Mouse (Mus musculus) lung, postnatal 0 days (tissue): Measurements from ENCODE around the gene Rabl2. TPM values are rescaled to one million over a fixed set of nuclear protein-coding genes. Genes with fewer than 3 reads are reported as not detected.

Experiments
- ATAC-seq: fragments of 200-750 bp; cut with Nextera tagmentation; 2 replicates; pipeline ENCODE4 v1.8.0; 2017; ENCODE audit warnings: moderate library complexity
- DNase-seq: peaks from one replicate; pipeline ENCODE4 v3.0.0-alpha.2; 2016; ENCODE audit warnings: low spot score
- H3K27ac ChIP-seq: fragments of 300-500 bp; sonication (generic); 2 replicates; pipeline ENCODE4 v1.5.1; 2014; ENCODE audit warnings: antibody characterized with exemption, mild to moderate bottlenecking, low read length, mixed read lengths
- H3K27me3 ChIP-seq: fragments of 300-500 bp; sonication (generic); replicated peaks from 2 replicates; pipeline ENCODE4 v1.6.1; 2014; ENCODE audit warnings: low read length, mixed read lengths; ENCODE audit not compliant: insufficient read depth
- H3K36me3 ChIP-seq: fragments of 300-500 bp; sonication (generic); 2 replicates; pipeline ENCODE4 v1.6.1; 2014; ENCODE audit warnings: low read length, mixed read lengths; ENCODE audit not compliant: insufficient read depth
- H3K4me1 ChIP-seq: fragments of 300-500 bp; sonication (generic); 2 replicates; pipeline ENCODE4 v1.6.1; 2014; ENCODE audit warnings: antibody characterized with exemption, low read depth, low read length, mixed read lengths; ENCODE audit not compliant: insufficient read depth
- H3K4me2 ChIP-seq: fragments of 300-500 bp; sonication (generic); replicated peaks from 2 replicates; pipeline ENCODE4 v1.6.1; 2014; ENCODE audit warnings: low read depth, mild to moderate bottlenecking, low read length, moderate library complexity, mixed read lengths
- H3K4me3 ChIP-seq: fragments of 300-500 bp; sonication (generic); 2 replicates; pipeline ENCODE4 v1.5.1; 2014; ENCODE audit warnings: low read depth, low read length
- H3K9ac ChIP-seq: fragments of 300-500 bp; sonication (generic); replicated peaks from 2 replicates; pipeline ENCODE4 v1.6.1; 2014; ENCODE audit warnings: low read depth, mild to moderate bottlenecking
- H3K9me3 ChIP-seq: fragments of 300-500 bp; sonication (generic); 2 replicates; pipeline ENCODE4 v1.6.1; 2016; ENCODE audit warnings: low read length, mixed read lengths
- CTCF ChIP-seq: IDR thresholded peaks from 2 replicates; pipeline ENCODE4 v1.5.1; 2016; ENCODE audit warnings: antibody characterized with exemption, mild to moderate bottlenecking
- EP300 ChIP-seq: IDR thresholded peaks from 2 replicates; pipeline ENCODE4 v1.6.1; 2016; ENCODE audit warnings: antibody characterized with exemption, mild to moderate bottlenecking, control low read depth
- WGBS: fragments of 180-500 bp; shearing (Covaris S2); extraction: QIAGEN DNeasy Blood & Tissue Kit; methylation state at CpG from one replicate; pipeline ENCODE4 v1.1.7; 2014; 5-methylcytosine and 5-hydroxymethylcytosine counted together
- polyA plus RNA-seq: library from polyadenylated mRNA; unstranded; fragments of >200 nt; fragmentation: Nextera tagmentation; extraction: Ambion mirVana; gene quantifications from 2 replicates; pipeline ENCODE4 v1.2.1, GENCODE M21; 2015

Gene Rabl2
- polyA plus RNA-seq, 1 experiment from 2014 or later, result 23.1 TPM

DNA sequence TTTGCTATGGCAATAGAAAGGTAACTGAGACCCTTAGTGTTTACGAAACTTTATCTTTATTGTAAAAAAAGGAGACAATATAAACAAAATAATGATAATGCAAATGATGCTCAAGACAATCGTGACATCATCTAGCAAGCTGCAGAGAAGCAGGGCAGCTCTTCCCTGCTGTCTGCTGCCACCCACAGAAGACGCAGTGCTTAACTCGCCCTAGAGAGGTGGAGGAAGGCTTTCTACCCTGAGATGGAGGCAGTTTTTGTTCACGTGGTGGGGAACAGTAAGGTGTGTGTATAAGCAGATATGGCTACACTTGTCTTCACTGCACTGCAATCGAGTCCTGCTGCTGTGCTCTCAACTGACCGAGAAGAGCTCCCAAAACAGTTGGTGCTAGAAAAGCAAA lies 9.2 kb downstream of the Rabl2 start:
- H3K27ac ChIP-seq, result no peak overlapping the region
- H3K36me3 ChIP-seq, result no peaks in the 10 kb centered on the region
- TF ChIP-seq EP300 (no peak), CTCF (no peak)
- no peak for DNase-seq
- 81% methylated on average over 7 of the region's 7 CpGs for WGBS
- no peak overlapping the region for H3K4me2 ChIP-seq
- no peak overlapping the region for H3K9ac ChIP-seq
- no peaks in the 10 kb centered on the region for H3K27me3 ChIP-seq
- H3K4me3 ChIP-seq, result no peak overlapping the region
- no peaks in the 10 kb centered on the region for H3K9me3 ChIP-seq
- no peaks in the 10 kb centered on the region for H3K4me1 ChIP-seq
- ATAC-seq, result no peak

DNA sequence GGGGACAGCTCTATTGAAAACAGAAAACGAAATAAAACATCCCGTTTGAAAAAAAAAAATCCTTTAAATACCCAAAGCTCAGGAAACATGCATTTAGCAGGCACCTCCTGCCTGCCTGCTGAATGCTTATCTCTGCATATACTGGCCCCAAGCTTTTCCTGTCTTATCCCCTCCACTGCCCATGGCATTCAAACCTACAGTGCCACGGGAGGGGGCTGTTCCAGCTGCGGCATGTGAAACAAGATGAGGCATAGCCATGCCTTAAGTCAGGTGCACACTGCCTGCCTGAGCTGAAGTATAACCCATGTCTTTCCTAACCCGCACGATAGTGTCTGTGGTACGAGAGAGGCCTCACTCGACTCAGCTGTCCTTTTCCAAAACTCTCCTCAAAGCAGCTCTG lies 19.6 kb downstream of the Rabl2 start:
- TF ChIP-seq CTCF (no peak), EP300 (no peak)
- 63% methylated on average over 8 of the region's 8 CpGs for WGBS

GRCm38 (mm10) chr15:89568114-89568513 lies 23.6 kb downstream of the Rabl2 start, which contains the start of gene Acr:
Gene Acr (plus strand): TSS chr15:89568326.
- Histone ChIP-seq H3K9ac (no peak within 1 kb of the TSS), H3K4me3 (no peak within 1 kb of the TSS), H3K36me3 (no peaks in the 10 kb centered on the region), H3K27ac (no peak within 1 kb of the TSS), H3K27me3 (no peaks in the 10 kb centered on the region), H3K4me2 (no peak within 1 kb of the TSS), H3K4me1 (no peaks in the 10 kb centered on the region), H3K9me3 (no peaks in the 10 kb centered on the region)
- no peak for TF ChIP-seq CTCF
- no peak for TF ChIP-seq EP300
- 84% methylated on average over 6 of the region's 6 CpGs for WGBS
- DNase-seq (no peak), ATAC-seq (no peak)

More for the DNA sequence above, 19.6 kb downstream of the Rabl2 start:
- no peaks in the 10 kb centered on the region for H3K9me3 ChIP-seq
- H3K4me3 ChIP-seq, result no peak overlapping the region
- ATAC-seq (no peak), DNase-seq (no peak)
- no peaks in the 10 kb centered on the region for H3K27me3 ChIP-seq
- H3K4me2 ChIP-seq, result no peak overlapping the region
- no peaks in the 10 kb centered on the region for H3K4me1 ChIP-seq
- no peaks in the 10 kb centered on the region for H3K36me3 ChIP-seq
- H3K27ac ChIP-seq, result no peak overlapping the region
- H3K9ac ChIP-seq, result no peak overlapping the region

- H3K9ac ChIP-seq, result no peak overlapping the region
- TF ChIP-seq EP300, result no peak
- TF ChIP-seq CTCF, result no peak
- ATAC-seq, result no peak
Observed at GRCm38 (mm10) chr15:89559202-89559731, 32.5 kb downstream of the Rabl2 start.

DNA sequence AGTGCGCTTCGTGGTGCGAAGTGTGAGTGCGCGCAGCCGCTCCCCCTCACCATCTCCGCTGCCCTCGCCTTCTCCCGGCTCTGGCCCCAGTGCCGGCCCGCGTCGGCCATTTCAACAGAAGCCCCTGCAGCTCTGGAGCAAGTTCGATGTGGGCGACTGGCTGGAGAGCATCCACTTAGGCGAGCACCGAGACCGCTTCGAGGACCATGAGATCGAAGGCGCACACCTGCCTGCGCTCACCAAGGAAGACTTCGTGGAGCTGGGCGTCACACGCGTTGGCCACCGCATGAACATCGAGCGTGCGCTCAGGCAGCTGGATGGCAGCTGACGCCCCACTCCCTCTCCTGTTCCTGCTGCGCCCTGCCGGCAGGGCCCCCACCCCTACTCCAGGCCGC lies 33.7 kb downstream of the Rabl2 start:
- ATAC-seq (no peak), DNase-seq (no peak)
- H3K27ac ChIP-seq, result no peak overlapping the region
- TF ChIP-seq EP300, result no peak
- no peak for TF ChIP-seq CTCF
- H3K36me3 ChIP-seq, result no peaks in the 10 kb centered on the region; the same call in 1 of the 2 replicates
- peaks cover 10% of the 10 kb centered on the region; the same call in 1 of the 2 replicates for H3K27me3 ChIP-seq
- no peak overlapping the region for H3K9ac ChIP-seq
- WGBS, result 27% methylated on average over 33 of the region's 34 CpGs
- no peaks in the 10 kb centered on the region for H3K4me1 ChIP-seq
- H3K4me3 ChIP-seq, result peak overlapping the region; percentile 5; the same call in 1 of the 2 replicates
- H3K4me2 ChIP-seq, result peak overlapping the region; percentile 17; the same call in 1 of the 2 replicates
- no peaks in the 10 kb centered on the region for H3K9me3 ChIP-seq

More at GRCm38 (mm10) chr15:89559202-89559731, 32.5 kb downstream of the Rabl2 start:
- no peak for DNase-seq
- Histone ChIP-seq H3K36me3 (no peaks in the 10 kb centered on the region; the same call in 1 of the 2 replicates), H3K4me3 (no peak overlapping the region), H3K27me3 (peaks cover 10% of the 10 kb centered on the region; the same call in 1 of the 2 replicates), H3K4me1 (no peaks in the 10 kb centered on the region), H3K4me2 (no peak overlapping the region), H3K27ac (no peak overlapping the region), H3K9me3 (no peaks in the 10 kb centered on the region)
- 57% methylated on average over 10 of the region's 10 CpGs for WGBS

DNA sequence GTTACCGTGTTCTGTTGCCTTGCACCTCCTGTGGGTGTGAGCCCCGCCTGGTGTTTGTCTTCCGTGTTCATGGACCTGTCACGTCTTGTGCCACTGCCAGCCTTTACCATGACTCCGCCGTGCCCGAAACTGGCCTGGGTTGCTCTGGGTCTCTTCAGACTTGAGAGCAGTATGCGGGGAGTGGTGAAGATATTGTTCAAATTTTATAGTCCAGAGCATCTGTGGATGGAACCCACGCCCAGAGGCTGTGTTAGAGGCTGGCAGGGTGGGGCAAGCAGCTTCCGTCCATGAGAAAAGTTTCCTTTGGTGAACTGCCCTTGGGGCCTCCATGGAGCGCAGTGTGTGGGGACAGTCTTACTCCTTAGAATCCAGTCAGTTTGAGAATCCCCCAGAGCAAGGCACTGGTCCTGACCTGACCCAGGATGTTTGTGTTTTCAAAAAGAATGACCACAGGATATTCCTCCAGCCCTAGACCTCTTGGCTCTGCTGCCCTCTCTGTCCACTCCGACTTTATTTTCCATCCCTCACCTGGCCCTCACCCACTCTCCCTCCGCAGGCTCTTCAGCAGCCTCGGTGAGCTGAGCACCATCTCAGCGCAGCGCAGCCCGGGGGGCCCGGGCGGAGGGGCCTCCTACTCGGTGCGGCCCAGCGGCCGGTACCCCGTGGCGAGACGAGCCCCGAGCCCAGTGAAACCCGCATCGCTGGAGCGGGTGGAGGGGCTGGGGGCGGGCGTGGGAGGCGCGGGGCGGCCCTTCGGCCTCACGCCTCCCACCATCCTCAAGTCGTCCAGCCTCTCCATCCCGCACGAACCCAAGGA lies 34.3 kb downstream of the Rabl2 start:
- Histone ChIP-seq H3K27ac (no peak overlapping the region), H3K4me2 (0 out of 2 replicates have a peak overlapping the region, but pooled peaks have one; percentile 25), H3K9ac (no peak overlapping the region), H3K4me3 (peak overlapping the region; percentile 5; the same call in 1 of the 2 replicates), H3K36me3 (no peaks in the 10 kb centered on the region; the same call in 1 of the 2 replicates), H3K9me3 (no peaks in the 10 kb centered on the region), H3K4me1 (no peaks in the 10 kb centered on the region), H3K27me3 (peaks cover 10% of the 10 kb centered on the region; the same call in 1 of the 2 replicates)
- WGBS, result 23% methylated on average over 39 of the region's 40 CpGs
- TF ChIP-seq EP300 (no peak), CTCF (no peak)
- DNase-seq (no peak), ATAC-seq (peak; percentile 14)
